Mouse (Mus musculus): ENCODE measurements at regions not wholly inside any gene's neighbourhood (a gene's known extent, or its start where the extent isn't known, plus 50 kb on each side); places are given as distances from the start of the nearest gene placed in this dataset.

DNA sequence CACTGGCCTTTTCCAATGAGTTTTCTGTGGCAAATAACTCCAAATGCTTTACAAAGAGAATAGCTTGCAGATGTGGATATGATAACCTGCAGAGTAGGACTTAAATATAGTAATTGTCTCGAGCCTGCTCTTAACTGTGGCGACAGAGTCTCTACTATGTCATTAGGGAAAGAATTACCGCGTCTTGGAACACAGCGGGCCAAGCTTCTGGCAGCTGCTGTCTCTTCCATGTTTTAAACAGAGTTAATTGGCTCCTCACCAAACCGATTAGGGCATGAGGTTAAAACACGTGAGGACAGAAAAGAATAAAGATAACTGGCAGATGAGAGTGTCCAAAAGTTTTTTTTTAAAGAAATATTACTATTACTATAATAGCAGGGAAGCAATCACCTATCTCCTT is 134.2 kb upstream of the Pik3r1 start:
- 58% methylated on average over 7 of the region's 7 CpGs for WGBS
- ATAC-seq (ENCODE audit: insufficient read depth) = no peak
- H3K9me3 ChIP-seq (ENCODE audit: low read depth, low read length) = no peaks in the 10 kb centered on the region
- no peak overlapping the region for H3K9ac ChIP-seq
- H3K4me1 ChIP-seq (ENCODE audit: insufficient read depth) = no peaks in the 10 kb centered on the region
- H3K27ac ChIP-seq (ENCODE audit: low read depth) = no peak overlapping the region
- peak; percentile 53 for DNase-seq
- no peak overlapping the region for H3K4me2 ChIP-seq
- no peaks in the 10 kb centered on the region for H3K36me3 ChIP-seq (ENCODE audit: insufficient read depth)
- no peak for TF ChIP-seq CTCF (IDR thresholded peaks at IDR 0.05; ENCODE audit: low read depth)
- H3K4me3 ChIP-seq (ENCODE audit: low read depth, low read length) = no peak overlapping the region
- no peaks in the 10 kb centered on the region for H3K27me3 ChIP-seq (ENCODE audit: insufficient read depth, low read length)

DNA sequence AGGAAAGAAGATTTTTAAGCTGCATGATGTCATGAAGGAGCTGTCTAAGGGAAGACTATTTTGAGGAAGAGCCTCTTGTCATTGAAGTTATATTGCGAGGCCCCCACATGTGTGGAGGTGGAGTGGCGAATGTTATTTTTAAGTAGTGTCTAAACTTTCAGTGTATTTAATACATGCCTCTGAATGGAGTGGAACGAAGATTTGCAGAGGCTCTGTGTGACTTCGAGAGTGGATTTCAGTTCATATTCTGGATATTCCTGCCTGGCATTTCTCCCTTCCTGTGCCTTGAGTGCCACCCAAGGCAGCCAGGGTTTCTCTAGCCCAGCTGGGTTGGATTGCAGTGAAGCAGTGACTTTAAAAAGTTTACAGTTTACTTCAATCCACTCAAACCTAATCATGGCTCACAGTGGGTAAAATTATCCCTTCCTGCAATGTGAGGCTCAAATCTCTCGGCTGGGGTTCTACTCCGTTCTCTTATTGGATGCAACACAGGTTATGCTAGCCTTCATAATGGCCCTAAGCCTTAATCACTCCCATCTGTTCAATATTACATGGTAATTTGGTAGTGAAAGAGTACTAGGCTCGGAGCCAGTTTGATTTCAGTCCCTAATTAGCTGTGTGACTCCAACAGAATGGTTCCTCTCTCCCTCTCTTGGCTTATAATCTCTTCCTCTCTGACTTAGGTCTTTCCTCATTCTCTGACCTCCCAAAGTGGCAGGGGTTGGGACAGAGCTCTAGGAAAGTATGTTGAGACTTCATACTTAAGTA is 138.1 kb upstream of the Pik3r1 start:
- Histone ChIP-seq H3K36me3 (ENCODE audit: insufficient read depth) (no peaks in the 10 kb centered on the region), H3K9me3 (ENCODE audit: low read depth, low read length) (no peaks in the 10 kb centered on the region), H3K4me2 (no peak overlapping the region), H3K27ac (ENCODE audit: low read depth) (no peak overlapping the region), H3K27me3 (ENCODE audit: insufficient read depth, low read length) (no peaks in the 10 kb centered on the region), H3K4me1 (ENCODE audit: insufficient read depth) (no peaks in the 10 kb centered on the region), H3K9ac (no peak overlapping the region), H3K4me3 (ENCODE audit: low read depth, low read length) (no peak overlapping the region)
- TF ChIP-seq CTCF (IDR thresholded peaks at IDR 0.05; ENCODE audit: low read depth) = no peak
- no peak for ATAC-seq (ENCODE audit: insufficient read depth)
- 77% methylated on average over 7 of the region's 7 CpGs for WGBS
- DNase-seq = peak; percentile 26

DNA sequence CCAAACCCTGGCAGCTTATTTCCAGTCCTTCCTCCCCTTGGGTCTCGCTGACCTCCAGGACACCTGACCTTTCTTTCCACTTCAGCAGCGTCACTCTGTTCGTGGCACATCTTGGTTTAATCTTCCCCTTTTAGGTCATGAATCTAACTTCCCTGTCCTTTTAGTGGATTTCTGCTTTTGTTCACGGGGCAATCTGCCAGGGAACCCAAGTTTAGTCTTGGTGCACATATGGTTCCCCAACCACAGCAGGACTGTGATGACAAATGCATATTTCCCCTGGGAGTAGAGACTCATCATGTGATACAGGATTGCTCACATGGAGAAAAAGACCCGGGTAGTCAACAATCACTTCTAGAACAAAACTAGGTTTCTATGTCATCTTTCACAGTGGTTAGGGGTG is 141.0 kb upstream of the Pik3r1 start:
- 79% methylated on average over 5 of the region's 5 CpGs for WGBS
- no peak for TF ChIP-seq CTCF (IDR thresholded peaks at IDR 0.05; ENCODE audit: low read depth)

DNA sequence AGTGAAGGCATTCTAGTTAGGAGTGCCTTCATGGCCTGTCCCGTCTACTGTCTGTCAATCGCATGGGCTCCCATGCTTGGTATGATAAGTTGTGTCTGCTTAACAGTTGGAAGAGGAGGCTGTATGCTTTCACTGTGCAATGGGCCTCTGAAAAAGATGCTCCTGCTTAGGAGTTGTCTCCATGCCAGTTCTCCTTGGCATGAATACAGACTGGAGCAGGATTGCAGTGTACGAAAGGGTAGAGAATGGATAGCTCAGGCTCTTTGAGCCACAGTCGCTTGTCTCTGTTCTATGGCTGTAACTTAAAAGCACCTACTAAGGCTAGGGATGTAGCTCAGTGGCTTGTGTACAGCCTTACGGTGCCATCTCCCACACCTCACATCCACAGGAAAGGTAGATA is 142.7 kb upstream of the Pik3r1 start:
- 89% methylated on average over 5 of the region's 5 CpGs for WGBS
- Histone ChIP-seq H3K27me3 (ENCODE audit: insufficient read depth, low read length) (no peaks in the 10 kb centered on the region), H3K4me1 (ENCODE audit: insufficient read depth) (peaks cover 15% of the 10 kb centered on the region; the same call in 1 of the 2 replicates), H3K36me3 (ENCODE audit: insufficient read depth) (no peaks in the 10 kb centered on the region), H3K4me3 (ENCODE audit: low read depth, low read length) (no peak overlapping the region), H3K9me3 (ENCODE audit: low read depth, low read length) (no peaks in the 10 kb centered on the region), H3K9ac (no peak overlapping the region), H3K4me2 (no peak overlapping the region), H3K27ac (ENCODE audit: low read depth) (no peak overlapping the region)
- no peak for TF ChIP-seq CTCF (IDR thresholded peaks at IDR 0.05; ENCODE audit: low read depth)
- no peak for ATAC-seq (ENCODE audit: insufficient read depth)
- no peak for DNase-seq

More for the DNA sequence above, 141.0 kb upstream of the Pik3r1 start:
- Histone ChIP-seq H3K27me3 (ENCODE audit: insufficient read depth, low read length) (no peaks in the 10 kb centered on the region), H3K4me1 (ENCODE audit: insufficient read depth) (peaks cover under 1% of the 10 kb centered on the region; the same call in 1 of the 2 replicates), H3K27ac (ENCODE audit: low read depth) (no peak overlapping the region), H3K36me3 (ENCODE audit: insufficient read depth) (no peaks in the 10 kb centered on the region), H3K4me3 (ENCODE audit: low read depth, low read length) (no peak overlapping the region), H3K9me3 (ENCODE audit: low read depth, low read length) (no peaks in the 10 kb centered on the region), H3K4me2 (no peak overlapping the region), H3K9ac (no peak overlapping the region)
- no peak for ATAC-seq (ENCODE audit: insufficient read depth)
- no peak for DNase-seq

DNA sequence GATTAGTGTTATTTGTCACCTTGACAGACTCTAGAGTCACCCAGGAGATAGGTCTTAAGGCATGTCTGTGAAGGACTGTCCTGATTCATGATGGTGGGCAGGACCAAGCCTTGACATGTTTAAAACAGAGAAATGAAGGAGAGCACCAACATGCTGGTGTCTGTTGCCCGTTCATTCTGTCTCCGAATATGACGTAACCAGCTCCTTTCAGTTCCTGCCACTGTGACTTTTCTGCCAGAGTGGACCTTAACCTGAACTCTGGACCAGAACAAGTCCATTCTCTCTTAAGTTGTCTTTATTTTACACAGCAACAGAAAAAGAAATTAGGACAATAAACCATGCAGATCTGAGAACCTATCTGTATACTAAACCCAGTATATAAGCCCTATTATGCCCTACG is 146.1 kb upstream of the Pik3r1 start:
- no peak for TF ChIP-seq CTCF (IDR thresholded peaks at IDR 0.05; ENCODE audit: low read depth)
- peaks cover 26% of the 10 kb centered on the region; the same call in 1 of the 2 replicates for H3K4me1 ChIP-seq (ENCODE audit: insufficient read depth)
- ATAC-seq (ENCODE audit: insufficient read depth) (no peak), DNase-seq (no peak)
- no peaks in the 10 kb centered on the region for H3K27me3 ChIP-seq (ENCODE audit: insufficient read depth, low read length)
- H3K9ac ChIP-seq = no peak overlapping the region
- no peaks in the 10 kb centered on the region for H3K9me3 ChIP-seq (ENCODE audit: low read depth, low read length)
- no peaks in the 10 kb centered on the region for H3K36me3 ChIP-seq (ENCODE audit: insufficient read depth)
- no peak overlapping the region for H3K4me2 ChIP-seq
- no peak overlapping the region for H3K4me3 ChIP-seq (ENCODE audit: low read depth, low read length)
- H3K27ac ChIP-seq (ENCODE audit: low read depth) = no peak overlapping the region; the same call in 1 of the 2 replicates
- 86% methylated on average over 4 of the region's 4 CpGs for WGBS

DNA sequence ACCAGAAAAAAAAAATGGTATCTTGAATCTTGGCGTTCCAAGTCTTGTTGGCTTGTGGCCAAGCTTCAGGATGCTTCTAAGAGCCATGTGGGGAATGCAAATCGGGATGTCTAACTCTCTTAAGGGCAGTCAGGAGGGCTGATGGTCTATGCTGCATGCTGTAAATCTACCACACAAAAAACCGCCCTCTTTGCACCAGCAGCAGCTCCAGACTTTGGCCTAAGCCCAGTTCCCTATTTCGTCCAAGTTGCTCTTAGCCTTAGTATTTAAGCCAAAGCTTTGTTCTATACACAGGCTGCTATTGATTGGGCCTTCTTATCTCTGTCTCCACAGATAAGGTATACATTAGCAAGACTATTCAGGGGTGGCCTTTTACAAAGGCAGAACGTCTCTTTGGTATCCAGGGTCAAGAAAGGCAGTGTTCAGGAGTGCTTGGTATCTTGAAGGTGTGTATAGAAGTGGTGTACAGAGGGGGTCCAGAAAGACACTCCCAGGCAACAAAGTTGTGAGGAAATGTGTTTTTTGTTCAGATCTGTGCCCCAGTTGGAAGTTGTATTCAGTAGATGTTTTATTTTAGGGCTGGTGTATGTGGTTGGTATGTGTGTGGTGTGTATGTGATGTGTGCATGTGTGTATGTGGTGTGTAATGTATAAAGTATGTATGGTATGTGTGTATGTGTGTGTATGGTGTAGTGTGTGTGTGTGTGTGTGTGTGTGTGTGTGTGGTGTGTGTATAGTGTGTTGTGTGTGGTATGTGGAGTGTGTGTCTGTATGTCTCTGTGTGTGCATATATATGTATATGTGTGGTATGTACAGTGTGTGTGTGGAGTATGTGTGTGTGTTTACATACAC is 146.9 kb upstream of the Pik3r1 start:
- Histone ChIP-seq H3K27ac (ENCODE audit: low read depth) (peak overlapping the region; percentile 64; the same call in 1 of the 2 replicates), H3K4me2 (no peak overlapping the region), H3K36me3 (ENCODE audit: insufficient read depth) (no peaks in the 10 kb centered on the region), H3K9ac (no peak overlapping the region), H3K4me3 (ENCODE audit: low read depth, low read length) (no peak overlapping the region), H3K9me3 (ENCODE audit: low read depth, low read length) (no peaks in the 10 kb centered on the region), H3K27me3 (ENCODE audit: insufficient read depth, low read length) (no peaks in the 10 kb centered on the region), H3K4me1 (ENCODE audit: insufficient read depth) (peaks cover 27% of the 10 kb centered on the region; the same call in 1 of the 2 replicates)
- TF ChIP-seq CTCF (IDR thresholded peaks at IDR 0.05; ENCODE audit: low read depth) = no peak
- DNase-seq (peak; percentile 89), ATAC-seq (ENCODE audit: insufficient read depth) (peak; percentile 84)
- WGBS = 9% methylated on average over 5 of the region's 5 CpGs

DNA sequence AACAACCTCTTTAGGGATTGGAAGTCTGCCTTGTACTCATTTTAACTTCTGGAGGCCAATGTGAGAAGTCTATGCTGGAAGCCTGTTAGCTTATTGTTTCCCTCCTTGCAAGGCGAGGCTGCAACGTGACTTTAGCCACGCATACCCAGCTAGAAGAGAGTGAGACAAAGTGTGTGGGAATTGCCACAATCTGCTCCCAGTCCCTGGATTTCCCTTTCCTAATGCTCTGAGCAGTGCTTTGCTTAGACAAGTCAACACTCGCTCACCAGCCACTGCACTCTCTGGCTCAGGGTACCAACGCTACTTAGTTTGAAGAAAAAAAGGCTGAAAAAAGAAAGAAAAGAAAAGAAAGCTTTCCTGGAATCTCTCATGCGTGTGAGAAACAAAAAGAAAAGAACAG is 147.5 kb upstream of the Pik3r1 start:
- H3K9me3 ChIP-seq (ENCODE audit: low read depth, low read length) = no peaks in the 10 kb centered on the region
- H3K4me2 ChIP-seq = no peak overlapping the region
- DNase-seq (peak; percentile 24), ATAC-seq (ENCODE audit: insufficient read depth) (peak; percentile 5; the same call in 1 of the 2 replicates)
- WGBS = 47% methylated on average over 6 of the region's 6 CpGs
- no peaks in the 10 kb centered on the region for H3K36me3 ChIP-seq (ENCODE audit: insufficient read depth)
- H3K9ac ChIP-seq = no peak overlapping the region
- H3K4me3 ChIP-seq (ENCODE audit: low read depth, low read length) = no peak overlapping the region
- TF ChIP-seq CTCF (IDR thresholded peaks at IDR 0.05; ENCODE audit: low read depth) = no peak
- H3K27me3 ChIP-seq (ENCODE audit: insufficient read depth, low read length) = no peaks in the 10 kb centered on the region
- peak overlapping the region; percentile 64; the same call in 1 of the 2 replicates for H3K27ac ChIP-seq (ENCODE audit: low read depth)
- H3K4me1 ChIP-seq (ENCODE audit: insufficient read depth) = peaks cover 27% of the 10 kb centered on the region; the same call in 1 of the 2 replicates

Data from lung, embryonic 14.5 days (tissue).